Mouse (Mus musculus): ENCODE data around the gene Ric1. TPM values are rescaled to one million over a fixed set of nuclear protein-coding genes. Genes with fewer than 3 reads are reported as not detected.

Ric1 gene
- polyA plus RNA-seq, 1 experiment, result 8.9 TPM

DNA sequence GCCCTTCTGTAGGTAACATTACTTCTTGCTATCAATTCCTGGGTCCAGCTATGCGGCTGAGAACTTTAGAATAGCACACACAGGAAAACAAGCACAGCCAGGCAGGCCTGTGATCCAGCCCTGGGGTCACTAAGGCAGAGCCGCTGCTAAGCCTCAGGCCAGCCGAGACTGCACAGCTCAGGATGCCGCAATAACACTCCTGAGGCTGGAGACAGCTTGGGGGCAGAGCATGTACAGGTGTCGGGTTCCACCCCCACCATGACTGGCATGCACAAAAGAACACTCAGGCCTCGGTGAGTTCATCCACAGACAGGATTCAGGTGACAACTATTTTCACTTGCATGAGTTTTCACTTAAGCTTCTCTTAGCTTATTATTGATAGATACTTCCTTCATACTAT is 120.1 kb downstream of the Ric1 start:
- Histone ChIP-seq H3K4me1 (ENCODE audit: control insufficient read depth, insufficient read depth, low read length) (peaks cover 4% of the 10 kb centered on the region; the same call in 1 of the 2 replicates), H3K27me3 (replicated peaks; ENCODE audit: control insufficient read depth, insufficient read depth, low read length) (no peaks in the 10 kb centered on the region), H3K36me3 (ENCODE audit: control insufficient read depth, insufficient read depth, low read length) (no peaks in the 10 kb centered on the region), H3K4me3 (ENCODE audit: insufficient read depth, low read depth, low read length) (no peak overlapping the region), H3K27ac (ENCODE audit: insufficient read depth, low read depth, low read length) (no peak overlapping the region)
- 67% methylated on average over 6 of the region's 6 CpGs for WGBS
- DNase-seq, result no peak
- no peak for TF ChIP-seq CTCF (conservative IDR thresholded peaks at IDR 0.05; ENCODE audit: insufficient read depth, insufficient read length, low read depth, low read length)
- no peak for TF ChIP-seq POLR2A (IDR thresholded peaks at IDR 0.05; ENCODE audit: low read depth, low read length)

DNA sequence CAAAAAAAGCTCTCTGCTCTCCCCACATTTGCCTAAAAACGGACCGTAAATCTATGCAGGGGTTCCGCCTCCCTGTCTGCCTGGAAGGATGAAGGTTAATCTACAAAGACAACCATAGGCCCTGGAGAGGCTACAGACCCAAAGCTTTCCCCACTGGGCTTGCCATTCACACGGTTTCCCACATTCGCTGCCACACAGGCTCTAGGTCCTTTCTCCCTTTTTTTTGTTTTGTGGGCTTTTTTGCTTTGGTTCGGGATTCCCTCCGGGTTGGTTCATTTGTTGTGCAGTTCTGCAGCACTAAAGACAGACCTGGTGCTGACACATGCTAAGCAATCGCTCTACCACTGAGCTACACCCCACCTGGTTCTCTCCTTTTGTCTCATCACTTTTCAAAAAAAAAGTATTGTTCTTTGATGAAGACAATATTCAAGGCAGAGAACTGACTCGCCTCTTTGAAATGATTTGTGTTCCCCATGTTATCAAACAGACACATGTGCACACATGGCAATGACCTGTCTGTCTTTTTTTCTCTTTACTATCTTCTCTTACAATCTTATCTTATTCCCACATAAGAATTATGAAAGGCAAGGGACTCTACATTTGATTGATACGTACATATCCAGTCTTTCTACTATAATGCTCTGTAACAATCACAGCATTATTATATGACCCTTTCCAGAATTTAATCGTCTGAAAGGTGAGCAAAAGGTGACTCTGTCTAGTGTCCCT is 121.3 kb downstream of the Ric1 start:
- H3K36me3 ChIP-seq (ENCODE audit: control insufficient read depth, insufficient read depth, low read length), result no peaks in the 10 kb centered on the region
- H3K27ac ChIP-seq (ENCODE audit: insufficient read depth, low read depth, low read length), result no peak overlapping the region
- H3K27me3 ChIP-seq (replicated peaks; ENCODE audit: control insufficient read depth, insufficient read depth, low read length), result no peaks in the 10 kb centered on the region
- H3K4me1 ChIP-seq (ENCODE audit: control insufficient read depth, insufficient read depth, low read length), result peaks cover 4% of the 10 kb centered on the region; the same call in 1 of the 2 replicates
- no peak overlapping the region for H3K4me3 ChIP-seq (ENCODE audit: insufficient read depth, low read depth, low read length)
- no peak for DNase-seq
- TF ChIP-seq CTCF (conservative IDR thresholded peaks at IDR 0.05; ENCODE audit: insufficient read depth, insufficient read length, low read depth, low read length) (no peak), POLR2A (IDR thresholded peaks at IDR 0.05; ENCODE audit: low read depth, low read length) (no peak)
- WGBS, result 86% methylated on average over 11 of the region's 11 CpGs

DNA sequence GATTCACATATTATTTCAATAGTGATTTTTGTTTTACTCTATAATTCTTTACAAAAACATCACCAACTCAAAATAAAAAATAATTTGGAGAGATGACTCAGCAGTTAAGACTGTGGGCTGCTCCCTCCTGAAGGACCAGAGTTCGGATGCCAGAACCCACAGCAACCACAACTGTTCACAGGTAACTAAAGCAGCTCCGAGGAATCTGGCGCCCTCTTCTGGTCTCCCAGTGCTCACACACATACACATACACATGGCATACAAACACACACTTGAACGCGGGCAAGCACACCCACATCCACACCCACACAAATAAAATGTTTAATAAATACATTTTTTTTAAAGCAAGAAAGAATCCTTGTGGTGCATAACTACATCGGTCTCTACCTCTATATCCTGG is 122.7 kb downstream of the Ric1 start:
- no peak for DNase-seq
- peak; percentile 35 for TF ChIP-seq CTCF (conservative IDR thresholded peaks at IDR 0.05; ENCODE audit: insufficient read depth, insufficient read length, low read depth, low read length)
- no peak for TF ChIP-seq POLR2A (IDR thresholded peaks at IDR 0.05; ENCODE audit: low read depth, low read length)
- no peak overlapping the region for H3K27ac ChIP-seq (ENCODE audit: insufficient read depth, low read depth, low read length)
- no peak overlapping the region for H3K4me3 ChIP-seq (ENCODE audit: insufficient read depth, low read depth, low read length)
- no peaks in the 10 kb centered on the region for H3K36me3 ChIP-seq (ENCODE audit: control insufficient read depth, insufficient read depth, low read length)
- no peaks in the 10 kb centered on the region for H3K27me3 ChIP-seq (replicated peaks; ENCODE audit: control insufficient read depth, insufficient read depth, low read length)
- 98% methylated on average over 6 of the region's 6 CpGs for WGBS
- peaks cover 4% of the 10 kb centered on the region; the same call in 1 of the 2 replicates for H3K4me1 ChIP-seq (ENCODE audit: control insufficient read depth, insufficient read depth, low read length)

DNA sequence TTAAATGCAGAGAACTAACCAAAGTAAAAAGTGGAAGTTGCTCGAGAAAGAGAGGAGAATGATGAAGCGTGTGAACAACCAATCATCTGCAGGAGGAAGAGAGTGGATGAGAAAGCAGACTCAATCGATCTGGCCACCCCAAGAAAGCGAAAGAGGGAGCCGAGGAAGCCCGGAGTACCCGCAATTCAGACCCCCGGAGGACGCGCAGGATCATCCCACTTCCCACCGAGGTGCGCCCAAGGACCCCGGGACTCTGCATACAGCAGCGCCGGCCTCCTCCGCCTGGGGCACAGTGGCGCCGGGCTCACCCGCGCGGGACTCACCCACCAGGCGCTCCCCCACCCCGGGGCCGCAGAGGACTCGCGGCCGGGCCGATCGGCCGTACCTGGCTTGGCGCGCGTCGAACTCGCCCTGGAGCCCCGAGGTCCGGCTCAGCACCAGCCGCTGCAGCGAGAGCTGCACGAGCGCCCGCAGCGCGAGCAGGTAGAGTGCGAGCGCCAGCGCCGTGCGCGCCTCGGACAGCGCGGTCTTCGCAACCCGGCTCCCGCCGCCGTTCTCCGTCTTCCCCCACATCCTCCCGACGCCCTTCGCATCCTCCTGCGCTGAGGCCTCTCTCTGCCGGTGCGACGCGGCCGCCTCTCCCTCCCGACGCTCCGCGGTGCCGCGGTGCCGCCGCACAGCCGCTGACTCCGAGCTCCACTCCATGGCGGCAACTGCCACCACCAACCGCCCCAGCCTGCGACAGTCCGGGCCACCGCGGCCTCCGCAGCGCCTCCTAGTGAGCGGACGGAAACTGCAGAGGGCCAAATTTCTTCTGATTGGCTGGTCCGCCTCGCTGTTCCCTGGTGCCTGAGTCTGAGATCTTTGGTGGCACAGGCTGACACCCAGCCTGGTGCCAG is 125.8 kb downstream of the Ric1 start, which contains the start of gene Ermp1:
Gene Ermp1 (minus strand): TSS at position 765 of the 899 bp plus-strand sequence.
- TF ChIP-seq POLR2A (IDR thresholded peaks at IDR 0.05; ENCODE audit: low read depth, low read length) (peak; percentile 59), CTCF (conservative IDR thresholded peaks at IDR 0.05; ENCODE audit: insufficient read depth, insufficient read length, low read depth, low read length) (peak; percentile 84)
- Histone ChIP-seq H3K4me3 (ENCODE audit: insufficient read depth, low read depth, low read length) (peak within 1 kb of the TSS; percentile 56), H3K27me3 (replicated peaks; ENCODE audit: control insufficient read depth, insufficient read depth, low read length) (no peaks in the 10 kb centered on the region), H3K27ac (ENCODE audit: insufficient read depth, low read depth, low read length) (peak within 1 kb of the TSS; percentile 54), H3K4me1 (ENCODE audit: control insufficient read depth, insufficient read depth, low read length) (no peaks in the 10 kb centered on the region), H3K36me3 (ENCODE audit: control insufficient read depth, insufficient read depth, low read length) (no peaks in the 10 kb centered on the region)
- DNase-seq, result peak; percentile 97
- under 1% methylated on average over 89 of the region's 90 CpGs for WGBS

DNA sequence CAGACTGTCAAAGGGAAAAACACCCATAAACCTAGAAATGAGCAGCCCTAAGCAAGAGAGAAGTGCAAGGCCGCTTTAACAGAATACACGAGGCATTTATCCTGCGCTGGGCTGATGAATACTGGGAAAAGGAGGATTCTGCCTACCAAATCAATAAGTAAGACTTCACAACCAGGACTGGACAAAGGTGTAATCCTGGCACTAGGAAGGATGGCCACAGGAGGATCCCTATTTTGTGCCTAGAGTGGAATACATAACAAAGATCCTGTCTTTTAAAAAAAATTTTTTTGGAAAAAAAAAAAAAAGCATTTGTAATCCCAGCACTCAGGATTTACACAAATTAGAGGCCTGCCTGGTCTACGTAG is 126.5 kb downstream of the Ric1 start:
- Histone ChIP-seq H3K4me3 (ENCODE audit: insufficient read depth, low read depth, low read length) (no peak overlapping the region), H3K27ac (ENCODE audit: insufficient read depth, low read depth, low read length) (no peak overlapping the region), H3K4me1 (ENCODE audit: control insufficient read depth, insufficient read depth, low read length) (no peaks in the 10 kb centered on the region), H3K27me3 (replicated peaks; ENCODE audit: control insufficient read depth, insufficient read depth, low read length) (no peaks in the 10 kb centered on the region), H3K36me3 (ENCODE audit: control insufficient read depth, insufficient read depth, low read length) (no peaks in the 10 kb centered on the region)
- WGBS, result 30% methylated on average over 4 of the region's 4 CpGs
- no peak for DNase-seq
- TF ChIP-seq CTCF (conservative IDR thresholded peaks at IDR 0.05; ENCODE audit: insufficient read depth, insufficient read length, low read depth, low read length) (no peak), POLR2A (IDR thresholded peaks at IDR 0.05; ENCODE audit: low read depth, low read length) (no peak)

DNA sequence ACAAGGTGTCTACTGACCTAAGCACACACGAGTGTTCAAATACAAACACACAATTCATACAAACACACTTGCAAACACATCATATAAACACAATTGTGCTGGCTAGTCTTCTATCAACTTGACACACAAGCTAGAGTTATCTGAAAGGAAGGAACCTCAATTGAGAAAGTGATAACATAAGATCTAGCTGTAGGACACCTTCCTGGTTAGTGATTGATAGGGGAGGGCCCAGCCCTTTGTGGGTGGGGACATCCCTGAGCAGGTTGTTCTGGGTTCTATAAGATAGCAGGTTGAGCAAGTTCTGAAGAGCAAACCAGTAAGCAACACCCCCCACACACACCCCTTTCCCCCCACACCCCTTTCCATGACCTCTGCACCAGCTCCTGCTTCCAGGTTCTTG is 127.6 kb downstream of the Ric1 start:
- TF ChIP-seq CTCF (conservative IDR thresholded peaks at IDR 0.05; ENCODE audit: insufficient read depth, insufficient read length, low read depth, low read length) (no peak), POLR2A (IDR thresholded peaks at IDR 0.05; ENCODE audit: low read depth, low read length) (no peak)
- Histone ChIP-seq H3K27ac (ENCODE audit: insufficient read depth, low read depth, low read length) (no peak overlapping the region), H3K27me3 (replicated peaks; ENCODE audit: control insufficient read depth, insufficient read depth, low read length) (no peaks in the 10 kb centered on the region), H3K4me1 (ENCODE audit: control insufficient read depth, insufficient read depth, low read length) (no peaks in the 10 kb centered on the region), H3K4me3 (ENCODE audit: insufficient read depth, low read depth, low read length) (no peak overlapping the region), H3K36me3 (ENCODE audit: control insufficient read depth, insufficient read depth, low read length) (no peaks in the 10 kb centered on the region)
- no peak for DNase-seq
- WGBS, result 91% methylated on average over 1 of the region's 1 CpGs

DNA sequence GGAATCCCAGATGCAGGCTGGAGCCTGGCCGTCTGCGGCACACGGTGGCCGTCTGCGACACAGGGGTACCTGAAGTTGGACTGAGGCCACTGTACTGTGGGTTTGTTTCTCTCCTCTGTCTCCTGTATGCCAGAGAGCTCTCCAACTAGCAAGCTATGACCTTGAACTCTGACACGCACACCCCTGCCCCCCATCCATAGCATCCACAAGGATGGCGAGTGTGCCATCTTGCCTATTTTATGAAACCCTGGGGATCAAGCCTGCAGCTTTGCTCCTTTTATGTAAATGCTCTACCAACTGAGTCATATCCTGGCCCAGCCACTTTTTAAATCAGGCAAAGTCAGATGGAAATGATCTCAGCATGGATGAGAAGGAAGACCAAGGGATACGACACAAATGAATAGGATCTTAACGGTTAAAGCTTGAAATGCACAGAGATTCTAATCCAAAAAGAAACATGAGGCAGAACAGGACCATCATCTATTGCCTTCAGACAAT is 131.7 kb downstream of the Ric1 start:
- Histone ChIP-seq H3K4me3 (ENCODE audit: insufficient read depth, low read depth, low read length) (no peak overlapping the region), H3K27me3 (replicated peaks; ENCODE audit: control insufficient read depth, insufficient read depth, low read length) (no peaks in the 10 kb centered on the region), H3K36me3 (ENCODE audit: control insufficient read depth, insufficient read depth, low read length) (no peaks in the 10 kb centered on the region), H3K27ac (ENCODE audit: insufficient read depth, low read depth, low read length) (no peak overlapping the region), H3K4me1 (ENCODE audit: control insufficient read depth, insufficient read depth, low read length) (peaks cover 7% of the 10 kb centered on the region; the same call in 1 of the 2 replicates)
- WGBS, result 88% methylated on average over 9 of the region's 9 CpGs
- no peak for TF ChIP-seq POLR2A (IDR thresholded peaks at IDR 0.05; ENCODE audit: low read depth, low read length)
- no peak for TF ChIP-seq CTCF (conservative IDR thresholded peaks at IDR 0.05; ENCODE audit: insufficient read depth, insufficient read length, low read depth, low read length)
- no peak for DNase-seq
